Mouse (Mus musculus): ENCODE results near the gene Olfr854. TPM values are rescaled to one million over a fixed set of nuclear protein-coding genes. Genes with fewer than 3 reads are reported as not detected.

The Olfr854 gene
- not detected for total RNA-seq (2021)

DNA sequence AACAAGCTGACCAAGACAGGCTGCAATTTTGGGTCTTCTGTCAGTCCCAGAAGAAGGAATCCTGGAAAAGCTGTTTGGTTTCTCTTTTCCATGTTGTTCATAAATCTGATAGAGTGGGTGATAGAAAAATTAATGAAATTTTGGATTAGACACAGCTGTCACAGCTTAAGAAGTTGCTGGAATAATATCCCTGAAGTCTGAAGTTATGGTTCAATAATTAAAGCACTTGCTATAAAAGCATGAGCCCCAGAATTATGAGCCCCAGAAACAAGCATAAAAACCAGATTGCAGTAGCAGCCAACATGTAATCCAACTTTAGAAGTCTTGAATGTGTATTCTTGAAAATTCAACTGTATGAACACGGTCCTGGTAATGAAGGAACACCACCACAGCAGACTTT, at the start of gene Olfr854:
TSS of gene Olfr854 (minus strand) at position 101 of the 400 bp plus-strand sequence.
- DNase-seq = no peak
- intact Hi-C loops (cut with DNase I) = no loop called here

DNA sequence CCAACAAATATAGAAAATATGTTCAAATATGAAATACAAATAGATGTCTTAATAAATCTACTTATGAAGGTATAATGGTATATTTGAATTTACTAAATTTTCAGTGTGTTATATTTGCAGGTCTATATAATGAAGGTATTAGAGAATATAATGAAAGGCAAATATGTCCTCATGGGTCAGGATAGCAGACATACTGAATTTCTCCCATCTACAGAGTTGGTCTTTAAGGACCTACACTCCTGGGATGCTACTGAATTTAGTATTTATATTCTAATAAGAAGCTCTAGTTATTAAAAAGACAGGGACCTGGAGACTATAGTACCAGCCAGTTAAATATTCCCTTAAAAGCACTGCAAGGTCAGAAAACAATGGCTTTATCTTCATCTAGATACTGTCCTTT, 15.1 kb upstream of the Olfr854 start, which contains the start of gene Olfr855:
TSS of gene Olfr855 (plus strand) at position 301 of the 400 bp plus-strand sequence.
- intact Hi-C loops (cut with DNase I) = no loop called here
- DNase-seq = no peak

DNA sequence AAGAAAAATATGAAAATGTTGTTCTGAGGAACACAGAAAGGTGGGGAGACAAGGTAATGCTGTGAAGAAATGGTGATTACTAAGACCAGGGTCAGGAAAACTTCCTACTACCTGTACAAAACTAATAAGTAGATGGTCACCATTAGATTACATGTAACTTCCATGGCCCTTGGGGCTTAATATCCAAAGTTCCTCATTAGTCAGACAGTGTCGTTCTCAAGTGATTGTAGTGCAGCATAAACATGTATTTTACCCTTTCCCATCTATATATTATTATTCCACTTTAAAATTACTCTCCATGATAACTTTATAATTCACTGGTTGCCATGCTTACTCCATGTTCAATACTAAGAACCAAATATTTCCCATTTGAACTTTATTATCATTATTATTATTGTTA, 26.2 kb downstream of the Olfr854 start, which contains the start of gene Olfr853:
TSS of gene Olfr853 (minus strand) at position 101 of the 400 bp plus-strand sequence.
- DNase-seq = no peak
- intact Hi-C loops (cut with DNase I) = no loop called here

Other genes starting within 250 kb of the Olfr854 start
- not detected for gene Olfr845, start 230.9 kb downstream of the Olfr854 start, total RNA-seq (2021)
- not detected for gene Olfr846, start 203.4 kb downstream of the Olfr854 start, total RNA-seq (2021)
- gene Olfr847, start 188.7 kb downstream of the Olfr854 start, total RNA-seq (2021) = not detected
- not detected for gene Olfr849, start 127.1 kb downstream of the Olfr854 start, total RNA-seq (2021)
- not detected for gene Olfr850, start 89.1 kb downstream of the Olfr854 start, total RNA-seq (2021)
- gene Olfr851, start 74.1 kb downstream of the Olfr854 start, total RNA-seq (2021) = not detected
- not detected for gene Olfr853, start 26.3 kb downstream of the Olfr854 start, total RNA-seq (2021)
- not detected for gene Olfr855, start 15.2 kb upstream of the Olfr854 start, total RNA-seq (2021)
- gene Zfp317, start 54.7 kb upstream of the Olfr854 start, total RNA-seq (2021) = 10 to 100 TPM; 13.0 to 14.6 TPM
- gene Olfr857, start 142.1 kb upstream of the Olfr854 start, total RNA-seq (2021) = not detected
- gene Olfr58, start 212.9 kb upstream of the Olfr854 start, total RNA-seq (2021) = not detected
- not detected for gene Olfr859, start 237.5 kb upstream of the Olfr854 start, total RNA-seq (2021)

Measured in heart, postnatal 36 days (tissue).